Mouse (Mus musculus): ENCODE data around the gene Cacng2. TPM values are rescaled to one million over a fixed set of nuclear protein-coding genes. Genes with fewer than 3 reads are reported as not detected.

The Cacng2 gene
- under 1 TPM in 1 of 2 experiments, not detected in 1; 0.01 TPM for polyA plus RNA-seq (2012; fragmentation: generic; extraction: Trizol)

DNA sequence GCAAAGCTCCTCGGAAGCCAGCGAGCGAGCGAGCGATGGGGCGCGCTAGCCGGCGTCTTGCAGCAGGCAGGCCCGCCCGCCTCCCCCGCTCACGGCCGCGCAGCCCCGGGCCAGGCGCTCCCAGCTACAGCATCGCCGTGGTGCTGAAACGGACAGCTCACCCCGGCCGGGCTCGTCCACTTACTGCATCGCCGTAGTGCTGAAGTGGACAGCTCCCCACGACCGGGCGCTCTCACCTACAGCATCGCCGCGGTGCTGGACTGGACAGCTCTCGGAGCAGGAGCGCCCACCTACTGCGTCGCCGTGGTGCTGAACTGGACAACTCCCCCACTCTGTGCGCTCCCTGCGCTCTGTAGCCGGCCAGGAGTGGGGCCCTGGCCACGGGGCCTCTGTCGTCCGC is at the start of gene Cacng2:
TSS of gene Cacng2 (minus strand) at position 325 of the 400 bp plus-strand sequence.

DNA sequence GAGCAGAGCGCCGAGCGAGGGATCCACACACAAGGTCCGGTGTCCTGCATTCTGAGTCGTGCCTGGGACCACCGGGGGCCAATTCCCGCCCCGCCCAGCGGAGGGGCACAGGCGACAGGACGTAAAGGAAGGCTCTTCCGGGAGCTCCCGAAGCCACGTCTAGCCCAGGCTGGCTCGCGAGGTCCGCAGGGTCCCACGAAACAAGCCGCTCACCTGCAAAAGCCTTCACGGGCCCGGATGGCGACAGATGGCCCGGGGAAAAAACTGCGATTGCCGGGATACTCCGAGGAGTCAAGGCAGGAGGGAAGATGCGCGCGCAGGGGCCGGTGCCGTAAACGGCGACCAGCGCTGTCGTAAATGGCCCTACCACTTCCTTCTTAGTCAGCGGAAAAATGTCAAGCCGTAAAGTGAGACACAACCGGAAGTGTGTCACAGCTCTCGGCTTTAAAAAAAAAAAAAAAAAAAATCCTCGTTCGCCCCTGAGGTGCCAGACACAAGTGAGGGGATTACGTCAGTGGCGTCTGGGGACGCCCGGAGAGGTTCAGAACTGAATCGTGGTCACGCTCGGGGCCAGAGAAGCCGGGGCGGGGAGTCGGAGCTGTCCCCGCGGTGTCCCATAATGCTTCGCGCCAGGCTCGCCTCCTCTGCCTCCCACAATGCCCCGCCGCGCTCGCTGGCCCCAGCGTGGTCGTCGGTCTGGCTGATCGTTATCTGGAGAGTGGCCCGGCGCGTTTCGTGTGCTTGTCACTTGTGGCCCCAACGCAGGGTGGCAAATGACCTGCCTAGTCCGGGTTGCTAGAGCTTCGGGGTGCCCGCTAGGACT is 149.1 kb downstream of the Cacng2 start, which contains the start of gene Eif3d:
TSS of gene Eif3d (minus strand) at position 344 of the 823 bp plus-strand sequence.

DNA sequence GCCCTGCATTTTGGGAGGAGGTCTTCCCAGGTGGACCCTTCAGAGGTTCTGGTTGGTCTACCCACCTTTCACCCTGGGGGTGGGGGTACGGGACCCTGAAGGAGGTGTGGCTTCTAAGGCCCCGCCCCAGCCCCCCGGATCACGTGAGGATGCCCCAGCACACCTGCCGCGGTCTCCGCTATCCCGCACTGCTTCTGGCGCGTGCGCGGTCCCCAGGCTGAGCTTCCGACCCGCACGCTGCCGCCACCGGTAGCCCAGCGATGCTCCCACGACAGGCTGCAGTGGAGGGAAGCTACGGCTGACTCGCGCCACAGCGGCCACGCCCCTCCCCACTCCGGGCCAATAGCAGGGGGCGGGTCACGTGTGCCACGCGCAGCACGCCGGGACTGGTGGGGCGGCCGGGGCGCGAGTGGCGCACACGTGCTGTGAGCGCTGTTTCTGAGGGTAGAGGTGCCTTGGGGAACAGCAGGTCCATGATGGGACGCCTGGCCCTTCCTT is 163.4 kb downstream of the Cacng2 start, which contains the start of gene Foxred2:
TSS of gene Foxred2 (minus strand) at position 319 of the 498 bp plus-strand sequence.

Other genes starting within 250 kb of the Cacng2 start
- gene Txn2, start 191.0 kb downstream of the Cacng2 start, polyA plus RNA-seq (2012; fragmentation: generic; extraction: Trizol): 100 to 1,000 TPM; 209 to 351 TPM
- 10 to 100 TPM in 1 of 2 experiments, 1 to 10 TPM in 1; 1.4 to 18.8 TPM for gene Foxred2, start 163.3 kb downstream of the Cacng2 start, polyA plus RNA-seq (2012; fragmentation: generic; extraction: Trizol)
- gene Eif3d, start 149.2 kb downstream of the Cacng2 start, polyA plus RNA-seq (2012; fragmentation: generic; extraction: Trizol): 100 to 1,000 TPM; 267 to 465 TPM
- gene Ift27, start 54.1 kb upstream of the Cacng2 start, polyA plus RNA-seq (2012; fragmentation: generic; extraction: Trizol): 100 to 1,000 TPM in 1 of 2 experiments, 10 to 100 TPM in 1; 80.1 to 137 TPM
- not detected for gene Pvalb, start 86.4 kb upstream of the Cacng2 start, polyA plus RNA-seq (2012; fragmentation: generic; extraction: Trizol)
- gene Ncf4, start 124.8 kb upstream of the Cacng2 start, polyA plus RNA-seq (2012; fragmentation: generic; extraction: Trizol): not detected
- gene Csf2rb2, start 185.7 kb upstream of the Cacng2 start, polyA plus RNA-seq (2012; fragmentation: generic; extraction: Trizol): not detected
- not detected for gene Csf2rb, start 205.7 kb upstream of the Cacng2 start, polyA plus RNA-seq (2012; fragmentation: generic; extraction: Trizol)

All from C3H10T1/2 (cell line).